Mouse (Mus musculus): ENCODE data around the gene Mib2. TPM values are rescaled to one million over a fixed set of nuclear protein-coding genes. Genes with fewer than 3 reads are reported as not detected.
A peak's percentile ranks its signal among the peaks of the same experiment; 100 is the strongest.
"Not testable (repeated sequence)": the region's sequence is repeated elsewhere in the genome, so short reads cannot be mapped to it uniquely, and the experiment has no call there.

Gene Mib2
- total RNA-seq (2021) (10 to 100 TPM; 40.8 to 50.9 TPM), polyA plus RNA-seq (2012; rRNA removed) (110 and 117 TPM in 2 replicates)
- long read RNA-seq, transcript Mib2-201 (19 exons, 3,642 nt), result major isoform, 7 of 62 reads
- long read RNA-seq, partial matches to known transcripts, result 23 of 62 reads
- long read RNA-seq, other reads (novel, unspliced or antisense), result 32 of 62 reads

- peak; percentile 97 for DNase-seq
These were observed at the start of gene Mib2 for GRCm38 (mm10) chr4:155668689-155669597. Gene Mib2, minus strand, starts transcription at chr4:155669198.

- no peak for DNase-seq
These were observed 41.7 kb upstream of the Mib2 start for GRCm38 (mm10) chr4:155710521-155711252.

- DNase-seq, result no peak
These were observed 40.0 kb upstream of the Mib2 start for GRCm38 (mm10) chr4:155708988-155709387.

GRCm38 (mm10) chr4:155708582-155708981 is 39.6 kb upstream of the Mib2 start:
- no peak for DNase-seq

GRCm38 (mm10) chr4:155705592-155705929 is 36.6 kb upstream of the Mib2 start:
- DNase-seq, result no peak

- peak; percentile 96 for DNase-seq
These were observed 36.0 kb upstream of the Mib2 start, which contains the start of gene Ssu72 for GRCm38 (mm10) chr4:155704721-155705591. Gene Ssu72, plus strand, starts transcription at chr4:155704800.

- no peak for DNase-seq
These were observed 34.5 kb upstream of the Mib2 start for GRCm38 (mm10) chr4:155703425-155703929.

GRCm38 (mm10) chr4:155700425-155700824 is 31.4 kb upstream of the Mib2 start:
- DNase-seq, result no peak

- DNase-seq, result peak; percentile 80
These were observed 27.6 kb upstream of the Mib2 start for GRCm38 (mm10) chr4:155696261-155697255.

GRCm38 (mm10) chr4:155695531-155696062 is 26.6 kb upstream of the Mib2 start:
- peak; percentile 32 for DNase-seq

- peak; percentile 85 for DNase-seq
These were observed 25.7 kb upstream of the Mib2 start for GRCm38 (mm10) chr4:155694482-155695401.

- DNase-seq, result peak; percentile 87
These were observed 25.1 kb upstream of the Mib2 start, which contains the start of gene Fndc10 for GRCm38 (mm10) chr4:155694111-155694481. Gene Fndc10, plus strand, starts transcription at chr4:155694342.

- no peak for DNase-seq
These were observed 23.4 kb upstream of the Mib2 start for GRCm38 (mm10) chr4:155692421-155692820.

GRCm38 (mm10) chr4:155690571-155691375 is 21.8 kb upstream of the Mib2 start:
- DNase-seq, result peak; percentile 40

GRCm38 (mm10) chr4:155687764-155688163 is 18.8 kb upstream of the Mib2 start:
- not testable (repeated sequence) for DNase-seq

- DNase-seq, result not testable (repeated sequence)
These were observed 14.8 kb upstream of the Mib2 start for GRCm38 (mm10) chr4:155683670-155684277.

- peak; percentile 44 for DNase-seq
These were observed 7.0 kb upstream of the Mib2 start for GRCm38 (mm10) chr4:155675991-155676390.
